In genomic region chr12:82588017-82588416, GRCm38 (mm10) we compare ENCODE assay signal across 11 mouse cellular contexts. TPM values are rescaled to one million over a fixed set of nuclear protein-coding genes. Genes with fewer than 3 reads are reported as not detected.
DNase-seq lines count a peak whose midpoint lies in the region; ATAC-seq and TF ChIP-seq lines count a peak whose summit lies in the region.
"Had no signal": no experiment of that assay in that cellular context is flagged by ENCODE, and none has a peak within 500 bp of the region (broad histone marks: within the 10 kb centered on the region; RNA-seq: fewer than 3 reads in every experiment).

Gene Rgs6 (plus strand): TSS chr12:82588292.

- intact Hi-C loops in heart, postnatal 10 days (cut with DNase I): loop anchor here (10.0 kb wide), 1 partner anchor 357 kb away; no protein-coding TSS in a partner anchor

- no peak for TF ChIP-seq CTCF in cortical plate, adult 2 months (IDR thresholded peaks at IDR 0.05; ENCODE audit: extremely low read depth, insufficient read depth, low read length)

- peak within 1 kb of the TSS; percentile 56 for H3K4me2 ChIP-seq in heart, embryonic 12.5 days

- no peak within 1 kb of the TSS for H3K27ac ChIP-seq in heart, embryonic 12.5 days (ENCODE audit: poor library complexity, severe bottlenecking)
- no peak within 1 kb of the TSS for H3K27ac ChIP-seq in cortical plate, adult 2 months (ENCODE audit: insufficient read depth, low read length)
- H3K27ac ChIP-seq: liver, embryonic 14.5 days had no signal

- H3K9me3 ChIP-seq in heart, embryonic 12.5 days (replicated peaks): peaks cover 4% of the 10 kb centered on the region; the same call in 1 of the 2 replicates

- ATAC-seq in heart, embryonic 12.5 days (ENCODE audit: insufficient number of reproducible peaks, low FRiP score): no peak

- no peak for TF ChIP-seq POLR2A in cortical plate, adult 2 months (IDR thresholded peaks at IDR 0.05; ENCODE audit: extremely low read depth, insufficient read depth, low read length)

- peak within 1 kb of the TSS; percentile 13; the same call in 1 of the 2 replicates for H3K4me3 ChIP-seq in heart, embryonic 12.5 days
- no peak within 1 kb of the TSS for H3K4me3 ChIP-seq in cortical plate, adult 2 months (ENCODE audit: insufficient read depth, low read length)
- H3K4me3 ChIP-seq: megakaryocyte, embryonic 14.5 days had no signal

- H3K27me3 ChIP-seq in heart, embryonic 12.5 days (replicated peaks): no peaks in the 10 kb centered on the region
- H3K27me3 ChIP-seq: megakaryocyte, embryonic 14.5 days had no signal

- DNase-seq in heart, adult 8-10 months (ENCODE audit: low spot score): no peak
- no peak for DNase-seq in heart, postnatal 10 days
- DNase-seq in kidney, postnatal 36 days: peak; percentile 7 to 34
- DNase-seq in ovary, adult 18-20 months (ENCODE audit: low spot score): no peak
- DNase-seq in right cerebral cortex, postnatal 4 days: no peak
- DNase-seq in lung, adult 18-20 months: no peak
- DNase-seq: thymus, postnatal 14 days had no signal

- WGBS in heart, embryonic 12.5 days: 86% methylated on average over 2 of the region's 2 CpGs

- H3K9ac ChIP-seq in heart, embryonic 12.5 days: no peak within 1 kb of the TSS
- H3K9ac ChIP-seq: liver, embryonic 14.5 days had no signal

- H3K4me1 ChIP-seq in heart, embryonic 12.5 days (replicated peaks): peaks cover 8% of the 10 kb centered on the region
- no peaks in the 10 kb centered on the region for H3K4me1 ChIP-seq in cortical plate, adult 2 months (ENCODE audit: control insufficient read depth, insufficient read depth, low read length)
- H3K4me1 ChIP-seq: megakaryocyte, embryonic 14.5 days had no signal

- H3K36me3 ChIP-seq in heart, embryonic 12.5 days: no peaks in the 10 kb centered on the region

RNA-seq across cellular contexts. Expression of gene Rgs6, which starts in this region (rescaled TPM):
- 15.2 and 17.7 TPM in 2 replicates for polyA plus RNA-seq in heart, embryonic 12.5 days (2016; fragmentation: Nextera tagmentation; extraction: Ambion mirVana)
- 10 to 100 TPM in 2 of 4 experiments, 1 to 10 TPM in 2; 9.1 to 12.9 (median 9.8) TPM for total RNA-seq in heart, adult 8-10 months (2022)
- polyA plus RNA-seq in cortical plate, adult 2 months (2012; rRNA removed): 40.0 and 41.0 TPM in 2 replicates
- 10 to 100 TPM; 17.0 to 17.3 TPM for total RNA-seq in heart, postnatal 10 days (2021)

Comparison
In these comparisons a context has a peak if more than half of its experiments do, and no peak if none do; other contexts are left out.
1. DNase-seq: peak in kidney, postnatal 36 days (2 of 2); none in heart, adult 8-10 months (single experiment), heart, postnatal 10 days (0 of 2), ovary, adult 18-20 months (single experiment), right cerebral cortex, postnatal 4 days (single experiment) and lung, adult 18-20 months (0 of 2).